Mouse (Mus musculus): ENCODE data around the gene Upk3bl. TPM values are rescaled to one million over a fixed set of nuclear protein-coding genes. Genes with fewer than 3 reads are reported as not detected.

Upk3bl gene
- polyA plus RNA-seq (2015; fragmentation: Nextera tagmentation; extraction: Ambion mirVana) = 2.2 and 3.5 TPM in 2 replicates

- H3K4me3 ChIP-seq = no peak within 1 kb of the TSS
- 90% methylated on average over 11 of the region's 11 CpGs for WGBS
- H3K9me3 ChIP-seq = no peaks in the 10 kb centered on the region
- no peak within 1 kb of the TSS for H3K9ac ChIP-seq
- H3K4me2 ChIP-seq (replicated peaks) = no peak within 1 kb of the TSS
- ATAC-seq (ENCODE audit: low FRiP score, low read depth) = no peak
- no peak within 1 kb of the TSS for H3K27ac ChIP-seq
- H3K36me3 ChIP-seq = no peaks in the 10 kb centered on the region
- peaks cover 16% of the 10 kb centered on the region for H3K4me1 ChIP-seq
- peaks cover 17% of the 10 kb centered on the region for H3K27me3 ChIP-seq
These were observed at the start of gene Upk3bl for GRCm38 (mm10) chr5:136054301-136055077. Gene Upk3bl (plus strand): TSS chr5:136054492.

- no peak for ATAC-seq (ENCODE audit: low FRiP score, low read depth)
- whole genome bisulfite sequencing = 55% methylated on average over 4 of the region's 4 CpGs
- H3K9ac ChIP-seq = no peak overlapping the region
- no peak overlapping the region for H3K4me3 ChIP-seq
- peaks cover 41% of the 10 kb centered on the region for H3K4me1 ChIP-seq
- H3K4me2 ChIP-seq (replicated peaks) = no peak overlapping the region
- no peaks in the 10 kb centered on the region for H3K27me3 ChIP-seq
- peaks cover 31% of the 10 kb centered on the region for H3K36me3 ChIP-seq
- H3K9me3 ChIP-seq = no peaks in the 10 kb centered on the region
- H3K27ac ChIP-seq = no peak overlapping the region
These were observed 49.8 kb upstream of the Upk3bl start for GRCm38 (mm10) chr5:136004537-136004936.

- H3K36me3 ChIP-seq = peaks cover 38% of the 10 kb centered on the region
- H3K4me1 ChIP-seq = peaks cover 35% of the 10 kb centered on the region
- H3K4me3 ChIP-seq = no peak overlapping the region
- no peak overlapping the region for H3K27ac ChIP-seq
- H3K9me3 ChIP-seq = no peaks in the 10 kb centered on the region
- no peak overlapping the region for H3K4me2 ChIP-seq (replicated peaks)
- H3K27me3 ChIP-seq = no peaks in the 10 kb centered on the region
- H3K9ac ChIP-seq = no peak overlapping the region
- 83% methylated on average over 7 of the region's 7 CpGs for WGBS
- no peak for ATAC-seq (ENCODE audit: low FRiP score, low read depth)
These were observed 46.5 kb upstream of the Upk3bl start for GRCm38 (mm10) chr5:136007745-136008144.

GRCm38 (mm10) chr5:136014877-136015276, 39.4 kb upstream of the Upk3bl start:
- no peak for ATAC-seq (ENCODE audit: low FRiP score, low read depth)
- Histone ChIP-seq H3K27me3 (no peaks in the 10 kb centered on the region), H3K27ac (no peak overlapping the region), H3K9ac (no peak overlapping the region), H3K36me3 (peaks cover 74% of the 10 kb centered on the region), H3K4me2 (replicated peaks) (no peak overlapping the region), H3K4me1 (peaks cover 19% of the 10 kb centered on the region), H3K9me3 (no peaks in the 10 kb centered on the region), H3K4me3 (no peak overlapping the region)
- 89% methylated on average over 10 of the region's 10 CpGs for WGBS

DNA sequence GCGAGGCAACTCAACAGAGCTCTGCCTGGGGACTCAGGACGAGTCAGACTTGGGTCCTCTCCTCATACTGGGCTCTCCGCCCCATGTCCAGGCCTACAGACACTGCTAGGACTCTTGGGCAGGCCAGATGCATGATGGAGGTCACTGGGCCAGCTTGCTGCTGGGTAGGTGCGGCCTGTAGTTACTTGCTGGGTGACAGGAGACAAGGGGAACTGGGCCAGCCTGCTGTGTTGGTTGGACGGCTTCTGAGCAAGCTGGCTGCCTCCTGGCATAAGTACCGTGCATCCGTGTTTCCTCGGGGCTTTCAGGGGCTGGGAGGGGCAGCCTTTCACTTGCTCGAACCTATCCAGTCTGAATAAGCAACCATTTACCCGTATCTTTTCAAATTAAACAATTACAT, 38.7 kb upstream of the Upk3bl start:
- 78% methylated on average over 10 of the region's 10 CpGs for WGBS
- ATAC-seq (ENCODE audit: low FRiP score, low read depth) = no peak
- H3K9ac ChIP-seq = 0 out of 2 replicates have a peak overlapping the region, but pooled peaks have one; percentile 19
- no peaks in the 10 kb centered on the region for H3K9me3 ChIP-seq
- H3K36me3 ChIP-seq = peaks cover 74% of the 10 kb centered on the region
- H3K4me3 ChIP-seq = no peak overlapping the region
- peak overlapping the region; percentile 39; the same call in 1 of the 2 replicates for H3K27ac ChIP-seq
- no peak overlapping the region for H3K4me2 ChIP-seq (replicated peaks)
- peaks cover 21% of the 10 kb centered on the region for H3K4me1 ChIP-seq
- no peaks in the 10 kb centered on the region for H3K27me3 ChIP-seq

- Histone ChIP-seq H3K27ac (no peak overlapping the region; the same call in 1 of the 2 replicates), H3K9me3 (no peaks in the 10 kb centered on the region), H3K36me3 (peaks cover 75% of the 10 kb centered on the region), H3K4me1 (peaks cover 21% of the 10 kb centered on the region), H3K27me3 (no peaks in the 10 kb centered on the region), H3K4me2 (replicated peaks) (no peak overlapping the region), H3K9ac (0 out of 2 replicates have a peak overlapping the region, but pooled peaks have one; percentile 43), H3K4me3 (no peak overlapping the region)
- ATAC-seq (ENCODE audit: low FRiP score, low read depth) = no peak
- WGBS = 66% methylated on average over 10 of the region's 10 CpGs
These were observed 38.0 kb upstream of the Upk3bl start for GRCm38 (mm10) chr5:136016014-136016876.

DNA sequence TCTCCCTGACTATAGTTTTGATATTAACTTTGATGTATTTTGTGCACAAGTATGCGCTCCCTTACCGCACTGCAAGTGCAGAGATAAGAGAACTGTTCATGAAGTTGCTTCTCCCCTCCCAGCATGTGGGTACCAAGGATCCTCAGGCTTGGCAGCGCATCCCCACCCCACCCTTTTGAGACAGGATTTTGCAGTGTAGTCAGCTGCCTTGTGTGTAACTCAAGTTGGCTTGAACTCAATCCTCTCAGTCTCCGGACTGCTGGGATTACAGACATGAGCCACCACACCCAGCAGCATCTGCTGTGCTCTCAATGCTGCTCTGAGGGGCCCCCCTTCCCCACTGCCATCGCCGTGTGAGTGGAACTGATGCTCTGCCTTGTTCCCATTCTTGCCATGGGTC, 37.0 kb upstream of the Upk3bl start:
- no peak overlapping the region for H3K9ac ChIP-seq
- no peak overlapping the region for H3K27ac ChIP-seq
- 95% methylated on average over 6 of the region's 6 CpGs for WGBS
- H3K36me3 ChIP-seq = peaks cover 75% of the 10 kb centered on the region
- no peaks in the 10 kb centered on the region for H3K9me3 ChIP-seq
- peaks cover 21% of the 10 kb centered on the region for H3K4me1 ChIP-seq
- ATAC-seq (ENCODE audit: low FRiP score, low read depth) = no peak
- H3K27me3 ChIP-seq = no peaks in the 10 kb centered on the region
- no peak overlapping the region for H3K4me3 ChIP-seq
- H3K4me2 ChIP-seq (replicated peaks) = no peak overlapping the region

- H3K27ac ChIP-seq = no peak overlapping the region
- no peak for ATAC-seq (ENCODE audit: low FRiP score, low read depth)
- WGBS = 84% methylated on average over 2 of the region's 2 CpGs
- no peaks in the 10 kb centered on the region for H3K27me3 ChIP-seq
- H3K9ac ChIP-seq = no peak overlapping the region
- H3K36me3 ChIP-seq = peaks cover 72% of the 10 kb centered on the region
- no peaks in the 10 kb centered on the region for H3K9me3 ChIP-seq
- peaks cover 21% of the 10 kb centered on the region for H3K4me1 ChIP-seq
- no peak overlapping the region for H3K4me2 ChIP-seq (replicated peaks)
- H3K4me3 ChIP-seq = no peak overlapping the region
These were observed 35.6 kb upstream of the Upk3bl start for GRCm38 (mm10) chr5:136018726-136019125.

DNA sequence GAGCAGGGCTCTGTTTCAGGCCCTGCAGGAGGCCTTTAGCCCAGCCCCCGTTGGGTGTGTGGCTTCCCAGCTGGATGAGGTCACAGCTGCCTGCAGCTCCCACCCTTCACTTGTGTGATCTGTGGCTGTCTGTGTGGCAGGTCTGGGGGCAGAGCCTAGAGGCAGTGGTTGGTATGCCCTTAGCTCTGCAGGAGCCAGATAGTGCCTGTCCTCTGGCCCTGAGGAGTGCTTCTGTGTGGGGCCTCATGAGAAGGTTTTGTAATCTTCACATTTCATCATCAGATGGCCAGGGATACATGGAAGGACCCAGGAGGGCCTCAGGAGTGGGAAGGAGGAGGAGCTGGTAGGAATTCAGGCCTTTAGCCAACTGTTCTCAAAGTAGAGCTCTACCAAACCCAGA, 34.4 kb upstream of the Upk3bl start:
- no peak for ATAC-seq (ENCODE audit: low FRiP score, low read depth)
- no peaks in the 10 kb centered on the region for H3K27me3 ChIP-seq
- peaks cover 71% of the 10 kb centered on the region for H3K36me3 ChIP-seq
- H3K4me3 ChIP-seq = no peak overlapping the region
- peaks cover 21% of the 10 kb centered on the region for H3K4me1 ChIP-seq
- H3K9ac ChIP-seq = no peak overlapping the region
- H3K27ac ChIP-seq = no peak overlapping the region
- no peak overlapping the region for H3K4me2 ChIP-seq (replicated peaks)
- no peaks in the 10 kb centered on the region for H3K9me3 ChIP-seq
- 19% methylated on average over 1 of the region's 1 CpGs for whole genome bisulfite sequencing

DNA sequence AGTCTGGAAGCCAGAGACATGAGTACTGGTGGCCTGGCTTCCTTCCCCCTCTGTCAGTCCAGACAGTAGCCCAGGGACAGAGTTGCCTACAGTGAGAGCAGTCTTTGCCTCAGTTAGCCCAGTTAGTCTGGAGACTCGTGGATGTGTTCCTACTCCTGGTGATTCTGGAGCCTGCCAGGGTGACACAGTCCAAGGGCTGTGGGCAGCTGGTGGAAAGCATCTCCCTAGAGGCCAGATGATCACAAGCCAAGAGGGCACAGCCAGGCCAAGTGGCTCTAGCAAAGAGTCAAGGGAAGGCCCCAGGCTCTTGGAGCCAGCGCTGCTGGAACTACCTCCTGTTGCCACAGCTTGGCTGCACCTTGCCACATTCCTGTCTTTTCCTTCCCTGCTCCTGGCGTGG, 28.6 kb upstream of the Upk3bl start:
- Histone ChIP-seq H3K27ac (no peak overlapping the region), H3K9me3 (no peaks in the 10 kb centered on the region), H3K4me3 (no peak overlapping the region), H3K9ac (no peak overlapping the region), H3K4me2 (replicated peaks) (no peak overlapping the region), H3K4me1 (no peaks in the 10 kb centered on the region), H3K27me3 (no peaks in the 10 kb centered on the region), H3K36me3 (peaks cover 83% of the 10 kb centered on the region)
- no peak for ATAC-seq (ENCODE audit: low FRiP score, low read depth)
- 77% methylated on average over 3 of the region's 3 CpGs for WGBS

- H3K27ac ChIP-seq = no peak overlapping the region
These were observed 27.4 kb upstream of the Upk3bl start for GRCm38 (mm10) chr5:136026859-136027258.

GRCm38 (mm10) chr5:136027612-136028311, 26.5 kb upstream of the Upk3bl start:
- Histone ChIP-seq H3K9me3 (no peaks in the 10 kb centered on the region), H3K27me3 (no peaks in the 10 kb centered on the region), H3K4me2 (replicated peaks) (no peak overlapping the region), H3K4me1 (no peaks in the 10 kb centered on the region), H3K36me3 (peaks cover 85% of the 10 kb centered on the region), H3K27ac (no peak overlapping the region), H3K4me3 (no peak overlapping the region), H3K9ac (no peak overlapping the region)
- no peak for ATAC-seq (ENCODE audit: low FRiP score, low read depth)
- 86% methylated on average over 11 of the region's 11 CpGs for WGBS

More at GRCm38 (mm10) chr5:136026859-136027258, 27.4 kb upstream of the Upk3bl start:
- Histone ChIP-seq H3K9me3 (no peaks in the 10 kb centered on the region), H3K36me3 (peaks cover 85% of the 10 kb centered on the region), H3K4me1 (no peaks in the 10 kb centered on the region), H3K27me3 (no peaks in the 10 kb centered on the region), H3K4me2 (replicated peaks) (no peak overlapping the region), H3K4me3 (no peak overlapping the region), H3K9ac (no peak overlapping the region)
- ATAC-seq (ENCODE audit: low FRiP score, low read depth) = no peak
- WGBS = 91% methylated on average over 9 of the region's 9 CpGs
